Mouse (Mus musculus) ovary, postnatal 36 days (tissue): ENCODE data around the gene Col5a3.
"Not testable (repeated sequence)": the region's sequence is repeated elsewhere in the genome, so short reads cannot be mapped to it uniquely, and the experiment has no call there.

Experiments used
- DNase-seq: peaks from one replicate; pipeline ENCODE4 v3.0.0; 2022; ENCODE audit warnings: low spot score, mixed read lengths

Col5a3 gene

DNA sequence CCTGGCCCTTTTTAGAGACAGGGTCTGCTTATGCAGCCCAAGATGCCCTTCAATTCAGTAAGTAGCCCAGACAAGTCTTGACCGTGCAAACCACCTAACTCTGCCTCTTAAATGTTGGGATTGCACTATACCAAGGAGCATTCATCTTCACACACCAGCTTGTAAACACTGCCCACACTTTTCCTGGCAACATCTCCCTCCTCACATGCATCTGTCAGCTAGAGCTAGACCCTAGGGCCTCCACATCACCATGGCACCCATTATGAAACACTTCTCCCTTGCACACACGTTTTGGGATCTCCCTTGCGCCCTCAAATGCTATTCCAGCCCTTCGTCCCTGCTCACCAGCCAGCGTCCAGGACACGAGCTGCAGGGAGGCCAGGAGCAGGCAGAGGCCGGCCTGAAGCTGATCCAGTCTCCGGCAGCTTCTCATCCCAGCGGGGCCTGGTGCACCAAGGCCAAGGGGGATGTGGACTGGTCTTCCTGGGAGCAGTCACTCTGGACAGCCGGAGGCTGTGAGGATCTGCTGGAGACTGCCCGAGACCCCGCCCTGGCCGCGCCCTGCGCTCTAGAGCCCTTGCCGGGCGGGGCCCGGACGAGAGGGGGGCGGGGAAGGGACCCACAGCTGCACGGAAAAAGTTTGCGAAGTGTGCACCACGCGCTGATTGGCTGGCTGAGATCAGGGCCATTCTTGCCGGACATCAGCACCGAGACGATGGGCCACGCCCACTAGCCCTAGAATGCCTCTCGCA is at the start of gene Col5a3:
Gene Col5a3 (minus strand): TSS at position 547 of the 752 bp plus-strand sequence.
- peak; percentile 56 for DNase-seq

DNA sequence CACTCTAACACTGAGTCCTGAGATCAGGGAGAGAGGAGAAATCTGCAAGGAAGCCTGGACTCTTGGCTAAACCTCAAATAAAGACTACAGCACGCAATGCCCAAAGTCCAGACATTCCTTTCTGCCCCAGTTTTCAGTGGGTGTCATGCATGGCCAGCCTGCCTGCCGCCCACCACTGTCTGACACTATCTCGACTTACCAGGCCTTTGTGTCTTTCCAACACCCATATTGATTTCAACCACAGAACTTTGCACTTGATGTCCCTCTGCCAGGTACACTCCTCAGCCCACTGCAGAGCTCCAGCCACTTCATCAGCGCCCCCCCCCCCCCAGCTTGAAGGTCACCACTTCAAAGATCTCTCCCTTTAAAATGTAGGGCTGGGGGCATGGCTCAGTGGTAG is 47.4 kb upstream of the Col5a3 start:
- DNase-seq: no peak

DNA sequence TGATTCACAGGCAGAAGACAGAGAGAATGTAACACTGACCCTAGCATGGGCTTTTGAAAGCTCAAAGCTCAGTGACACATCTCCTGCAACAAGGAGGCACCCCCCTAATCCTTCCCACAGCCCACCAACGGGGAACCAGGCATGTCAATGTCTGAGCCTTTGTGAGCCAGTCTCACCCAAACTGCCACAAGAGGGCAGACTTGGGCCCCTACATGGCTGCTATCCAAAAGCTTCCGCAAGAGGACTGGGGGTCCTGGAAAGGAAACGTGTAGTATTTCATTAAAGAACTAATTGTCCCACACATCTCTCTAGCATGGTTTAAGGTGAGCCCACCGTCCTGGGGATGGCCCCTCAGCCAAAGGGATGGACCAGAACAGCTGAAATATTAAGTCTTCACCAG is 47.0 kb upstream of the Col5a3 start:
- DNase-seq: no peak

DNA sequence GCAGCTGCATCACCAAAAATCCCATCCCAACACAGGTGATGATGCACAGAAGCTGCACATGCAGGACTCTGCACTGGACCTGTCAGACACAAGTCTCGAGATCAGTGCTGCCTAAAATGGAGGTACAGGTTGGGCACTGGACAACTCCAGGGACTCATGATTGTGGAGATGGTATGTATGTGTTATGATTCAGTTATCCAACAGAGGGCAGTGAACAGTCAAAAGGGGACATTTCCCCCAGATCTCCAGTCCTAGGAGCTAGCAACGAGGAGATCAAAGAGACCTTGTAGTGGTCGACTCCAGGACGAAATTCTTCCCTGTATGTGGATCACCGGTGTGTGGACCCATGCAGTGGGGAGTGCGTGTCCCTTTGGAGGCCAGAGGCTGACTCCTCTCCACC is 45.1 kb upstream of the Col5a3 start:
- no peak for DNase-seq

DNA sequence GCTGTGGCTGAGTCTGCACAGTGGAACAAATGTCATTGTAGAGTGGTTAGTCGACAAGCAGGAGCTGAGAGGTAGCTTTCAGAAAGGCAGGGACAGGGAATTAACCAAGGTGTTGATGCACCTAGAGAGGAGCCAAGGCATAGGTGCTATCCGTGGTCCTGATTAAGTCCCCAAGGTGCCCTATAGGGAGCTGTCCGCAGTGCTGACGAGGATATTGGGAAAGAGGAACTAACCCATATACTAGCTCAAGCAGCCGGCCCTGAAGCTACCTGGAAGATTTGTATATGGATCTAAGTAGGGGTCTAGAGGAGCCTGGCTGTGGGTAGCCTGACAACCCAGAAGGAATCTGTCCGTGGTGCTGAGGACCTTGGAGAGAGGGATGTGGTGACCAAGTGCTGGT is 42.3 kb upstream of the Col5a3 start:
- peak; percentile 39 for DNase-seq

DNA sequence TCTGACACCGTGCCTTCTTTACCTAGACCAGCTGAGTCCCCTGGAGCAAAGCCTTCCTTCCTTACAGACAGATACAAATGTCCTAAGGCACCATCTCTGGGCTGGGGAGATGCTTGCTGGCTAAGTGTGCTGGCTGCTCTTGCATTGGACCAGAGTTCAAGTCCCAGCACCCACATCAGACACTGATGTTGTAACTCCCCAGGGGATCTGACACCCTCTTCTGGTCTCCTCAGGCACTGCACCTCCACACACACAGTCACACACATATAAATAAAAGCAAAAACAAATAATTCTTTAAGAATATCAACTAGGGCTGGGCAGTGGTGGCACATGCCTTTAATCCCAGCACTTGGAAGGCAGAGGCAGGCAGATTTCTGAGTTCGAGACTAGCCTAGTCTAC is 35.3 kb upstream of the Col5a3 start:
- no peak for DNase-seq

DNA sequence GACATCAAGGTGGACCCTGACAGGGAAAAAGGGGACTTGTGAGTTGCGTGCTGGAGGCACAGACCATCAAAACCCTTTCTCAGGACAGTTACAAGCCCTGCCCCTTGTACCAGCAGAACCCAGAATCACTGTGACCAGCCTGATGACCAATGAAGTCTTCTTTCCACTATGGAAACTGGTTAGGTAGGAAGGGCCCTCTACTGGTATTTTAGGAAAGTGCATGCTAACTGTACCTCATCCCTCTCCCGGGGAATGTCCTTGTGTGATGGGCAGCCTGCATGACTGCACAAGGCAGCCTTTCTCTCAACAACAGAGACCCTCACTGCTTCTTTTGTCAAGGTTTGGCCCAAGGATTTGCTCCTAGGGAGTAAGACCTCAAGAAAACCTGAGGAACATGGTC is 27.8 kb upstream of the Col5a3 start:
- no peak for DNase-seq

DNA sequence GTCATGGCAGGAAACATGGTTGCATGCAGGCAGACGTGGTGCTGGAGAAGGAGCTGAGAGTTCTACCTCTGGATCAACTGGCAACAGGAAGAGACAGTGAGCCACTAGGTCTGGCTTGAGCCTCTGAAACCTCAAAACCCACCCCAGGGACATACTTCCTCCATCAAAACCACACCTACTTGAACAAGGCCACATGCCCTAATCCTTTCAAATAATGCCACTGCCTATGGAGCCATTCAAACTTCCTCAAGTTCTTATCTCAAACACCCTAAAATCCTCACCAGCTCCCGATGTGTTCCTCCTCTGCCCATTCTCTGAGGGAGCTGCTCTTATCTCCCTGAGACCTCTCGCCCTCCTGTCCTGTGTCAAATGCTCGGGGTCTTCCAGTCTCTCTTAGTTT is 27.3 kb upstream of the Col5a3 start:
- DNase-seq: no peak

DNA sequence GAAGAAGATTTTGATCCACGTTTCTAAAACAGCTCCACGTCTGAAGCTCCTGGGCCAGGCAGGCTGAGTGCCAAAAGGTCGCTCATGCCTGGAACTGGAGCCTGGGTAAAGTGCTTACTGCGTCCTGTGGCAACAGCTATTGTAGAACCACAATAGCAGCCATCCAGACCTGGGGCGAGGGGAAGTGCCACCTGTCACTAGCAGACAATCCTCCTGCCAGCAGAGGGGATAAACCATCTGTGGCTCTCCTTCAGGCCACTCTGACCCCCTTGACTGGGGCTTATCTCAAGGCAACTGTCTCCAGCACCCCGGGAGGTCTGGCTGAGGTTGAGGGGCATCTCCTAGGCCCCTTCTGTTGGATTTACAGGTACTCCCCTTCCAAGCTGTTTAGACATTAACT is 24.1 kb upstream of the Col5a3 start:
- no peak for DNase-seq

DNA sequence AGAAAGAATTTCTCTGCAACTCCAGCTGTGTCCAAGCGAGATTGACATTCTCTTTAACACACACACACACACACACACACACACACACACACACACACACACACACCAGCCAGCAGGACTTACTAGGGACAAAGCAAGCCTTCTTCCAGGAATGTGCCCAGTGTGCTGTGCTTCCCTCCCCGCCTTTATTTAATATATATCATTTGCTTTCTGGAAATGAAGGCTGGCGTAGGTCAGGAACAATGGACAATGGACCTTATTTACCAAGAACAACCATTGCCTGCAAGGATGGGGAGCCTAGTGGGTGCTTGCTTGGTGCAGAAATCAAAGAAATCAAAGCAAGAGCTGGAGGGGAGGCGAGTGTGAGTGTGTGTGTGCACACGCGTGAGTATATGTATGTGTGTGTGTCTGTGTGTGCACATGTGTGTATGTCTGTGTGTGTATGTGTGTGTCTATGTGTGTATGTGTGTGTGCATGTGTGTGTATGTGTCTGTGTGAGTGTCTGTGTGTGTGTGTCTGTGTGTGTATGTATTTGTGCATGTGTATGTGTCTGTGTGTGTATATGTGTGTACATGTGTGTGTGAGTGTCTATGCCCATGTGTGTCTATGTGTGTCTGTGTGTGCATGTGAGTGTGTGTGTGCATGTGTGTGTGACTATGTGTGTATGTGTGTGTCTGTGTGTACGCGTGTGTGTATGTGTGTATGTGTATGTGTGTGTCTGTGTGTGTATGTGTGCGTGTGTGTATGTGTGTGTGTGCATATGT is 22.5 kb upstream of the Col5a3 start:
- no peak for DNase-seq

DNA sequence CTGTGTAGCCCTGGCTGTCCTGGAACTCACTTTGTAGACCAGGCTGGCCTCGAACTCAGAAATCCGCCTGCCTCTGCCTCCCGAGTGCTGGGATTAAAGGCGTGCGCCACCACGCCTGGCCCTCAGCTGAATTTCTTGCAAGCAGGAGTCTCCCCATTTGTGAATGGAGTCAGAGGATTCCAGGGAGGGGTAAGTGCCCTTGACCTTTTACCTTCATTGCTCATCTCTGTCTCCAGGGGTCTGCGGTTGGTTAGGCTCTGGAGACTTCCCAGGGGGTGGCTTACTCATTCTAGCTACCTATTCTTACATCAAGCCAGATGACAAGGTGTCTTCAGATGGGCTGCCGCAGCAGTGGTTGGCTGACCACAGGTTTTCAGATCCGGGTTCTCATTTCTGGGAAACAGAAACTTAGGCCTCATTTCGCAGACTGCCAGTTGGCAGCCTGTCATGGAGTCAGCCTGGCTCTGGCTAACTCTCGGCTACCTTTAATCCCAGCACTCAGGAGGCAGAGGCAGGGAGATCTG is 20.6 kb upstream of the Col5a3 start:
- DNase-seq: not testable (repeated sequence)

DNA sequence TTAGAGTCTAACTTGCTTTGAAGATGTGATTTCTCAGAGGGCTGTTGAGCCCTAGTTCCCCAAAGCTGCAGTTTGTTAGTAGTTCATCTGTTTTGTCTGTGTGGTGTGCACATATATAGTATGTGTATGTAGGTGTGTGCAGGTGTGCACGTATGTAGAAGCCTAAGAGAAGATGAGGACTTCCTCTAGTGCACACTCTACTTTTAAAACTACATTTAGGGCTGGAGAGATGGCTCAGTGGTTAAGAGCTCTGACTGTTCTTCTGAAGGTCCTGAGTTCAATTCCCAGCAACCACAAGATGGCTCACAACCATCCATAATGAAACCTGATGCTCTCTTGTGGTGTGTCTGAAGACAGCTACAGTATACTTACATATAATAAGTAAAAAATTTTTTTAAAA is 20.0 kb upstream of the Col5a3 start:
- no peak for DNase-seq

DNA sequence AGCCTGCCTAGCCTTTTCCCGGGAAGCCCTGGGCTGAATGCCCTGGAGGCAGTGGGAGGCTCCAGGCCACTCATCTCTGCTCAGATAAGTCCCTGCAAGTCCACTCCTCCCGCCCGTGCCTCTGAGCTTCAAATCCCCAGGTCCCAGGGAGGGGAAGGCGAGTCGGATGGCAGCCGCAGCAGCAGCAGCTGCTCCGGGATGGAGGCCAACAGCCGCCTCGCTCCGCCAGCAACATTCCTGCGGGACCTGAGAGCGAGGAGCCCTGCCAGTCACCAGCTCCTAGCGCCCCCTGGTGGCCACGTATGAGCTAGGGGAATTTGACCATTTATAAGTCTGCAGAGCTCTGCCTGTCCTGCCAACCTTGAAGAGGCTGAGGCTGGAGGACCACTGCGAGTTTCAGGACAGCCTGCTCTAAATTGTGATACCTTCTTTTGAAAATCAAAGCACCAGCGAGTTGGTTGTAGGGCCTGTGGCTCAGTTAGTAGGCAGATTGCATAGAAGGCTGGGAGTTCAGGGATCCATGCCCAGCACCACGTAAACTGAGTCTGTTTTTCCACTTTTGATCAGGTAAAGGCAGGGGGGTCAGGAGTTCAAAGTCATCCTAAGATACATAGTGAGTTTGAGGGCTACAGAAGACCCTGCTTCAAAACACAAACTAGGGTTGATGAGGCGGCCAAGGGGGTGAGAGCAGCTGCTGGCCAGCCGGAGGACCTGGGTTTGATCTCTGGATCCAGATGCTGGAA is 16.2 kb upstream of the Col5a3 start:
- peak; percentile 94 for DNase-seq

DNA sequence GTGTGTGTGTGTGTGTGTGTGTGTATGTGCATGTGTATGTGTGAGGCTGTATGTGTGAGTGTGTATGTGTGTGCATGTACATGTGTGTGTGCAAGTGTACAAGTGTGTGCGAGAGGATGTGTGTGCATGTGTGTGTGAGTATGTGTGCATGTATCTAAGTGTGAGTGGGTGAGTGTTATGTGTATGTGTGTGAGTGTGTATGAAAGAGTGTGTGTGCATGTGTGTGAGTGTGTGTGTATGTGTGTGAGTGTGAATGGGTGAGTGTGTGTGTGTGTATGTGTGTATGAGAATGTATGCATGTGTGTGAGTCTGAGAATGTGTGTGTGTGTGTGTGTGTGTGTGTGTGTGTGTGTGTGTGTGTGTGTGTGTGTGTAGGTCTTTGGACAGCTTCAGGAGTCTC is 13.3 kb upstream of the Col5a3 start:
- no peak for DNase-seq

DNA sequence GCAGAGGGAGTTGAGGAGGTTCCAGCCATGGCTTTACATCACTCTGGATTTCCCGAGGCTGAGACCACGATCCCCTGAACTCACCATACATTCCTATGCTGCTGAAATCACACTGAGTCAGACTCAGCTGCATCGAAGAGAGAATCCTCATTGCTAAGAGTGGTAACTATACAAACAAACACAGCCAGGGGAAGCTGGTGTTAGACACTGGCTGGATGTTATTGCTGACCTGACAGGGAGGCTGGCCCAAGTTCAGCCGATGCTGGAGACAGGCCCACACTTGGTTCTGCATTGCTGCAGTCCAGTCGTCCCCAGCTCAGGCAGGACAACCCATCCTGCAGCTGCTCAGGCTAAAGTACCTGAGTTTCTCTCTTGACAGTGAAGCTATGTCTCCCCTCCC is 10.9 kb upstream of the Col5a3 start:
- DNase-seq: no peak

DNA sequence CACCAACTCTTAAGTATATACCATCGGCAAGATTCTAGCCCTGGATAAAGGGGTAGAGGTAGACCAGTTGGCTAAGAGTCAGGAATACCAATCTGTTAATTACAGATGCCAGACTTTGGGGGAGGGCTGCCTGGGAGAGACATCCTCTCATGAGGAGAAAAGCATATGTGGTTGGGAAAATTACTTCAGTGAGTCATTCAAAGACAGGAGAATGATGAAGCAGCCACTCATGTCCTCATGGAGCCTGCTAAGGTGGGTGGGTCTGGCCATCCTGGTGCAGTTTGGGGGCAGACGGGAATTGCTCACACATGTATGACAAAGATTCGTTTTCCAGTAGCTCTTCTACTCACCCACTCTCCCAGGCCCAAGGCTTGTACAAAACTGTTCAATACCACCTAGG is 8.0 kb upstream of the Col5a3 start:
- DNase-seq: no peak

DNA sequence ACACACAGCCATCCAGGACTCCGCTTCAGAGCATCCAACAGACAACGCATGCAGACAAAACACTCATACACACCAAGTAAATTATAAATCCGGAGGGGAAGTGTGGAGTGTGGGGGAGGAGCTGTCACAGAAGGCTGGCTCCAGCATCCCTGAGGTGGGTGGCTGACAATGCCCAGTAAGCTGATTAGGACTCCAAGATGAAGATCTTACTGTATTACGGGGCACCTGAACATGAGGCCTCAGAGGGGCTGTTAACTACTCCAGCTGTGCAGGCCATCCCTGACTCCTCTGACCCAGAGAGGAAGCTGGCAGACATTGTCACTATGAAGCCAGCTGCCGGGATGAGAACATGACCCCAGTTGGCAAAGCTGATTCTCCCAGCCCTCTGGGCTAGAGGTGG is 5.1 kb upstream of the Col5a3 start:
- DNase-seq: no peak

DNA sequence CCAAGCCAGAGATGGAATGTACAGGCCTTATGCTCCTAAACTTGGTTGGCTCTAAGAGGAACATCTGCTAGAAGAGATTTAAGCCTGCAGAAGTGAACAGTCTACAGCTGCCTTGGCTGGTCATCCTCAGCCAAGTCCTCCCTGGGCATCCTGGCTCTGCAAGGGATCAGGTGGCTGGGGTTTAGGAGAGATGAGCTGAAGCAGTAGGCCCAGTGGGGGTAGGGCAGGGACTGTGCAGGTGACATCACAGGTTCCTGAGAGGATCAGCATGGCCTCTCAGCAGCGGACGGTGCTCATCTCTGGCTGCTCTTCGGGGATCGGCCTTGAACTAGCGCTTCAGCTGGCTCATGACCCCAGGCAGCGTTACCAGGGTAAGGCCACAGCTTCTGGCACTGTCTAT is 3.4 kb upstream of the Col5a3 start, which contains the start of gene Rdh8:
Gene Rdh8 (plus strand): TSS at position 268 of the 400 bp plus-strand sequence.
- no peak for DNase-seq

DNA sequence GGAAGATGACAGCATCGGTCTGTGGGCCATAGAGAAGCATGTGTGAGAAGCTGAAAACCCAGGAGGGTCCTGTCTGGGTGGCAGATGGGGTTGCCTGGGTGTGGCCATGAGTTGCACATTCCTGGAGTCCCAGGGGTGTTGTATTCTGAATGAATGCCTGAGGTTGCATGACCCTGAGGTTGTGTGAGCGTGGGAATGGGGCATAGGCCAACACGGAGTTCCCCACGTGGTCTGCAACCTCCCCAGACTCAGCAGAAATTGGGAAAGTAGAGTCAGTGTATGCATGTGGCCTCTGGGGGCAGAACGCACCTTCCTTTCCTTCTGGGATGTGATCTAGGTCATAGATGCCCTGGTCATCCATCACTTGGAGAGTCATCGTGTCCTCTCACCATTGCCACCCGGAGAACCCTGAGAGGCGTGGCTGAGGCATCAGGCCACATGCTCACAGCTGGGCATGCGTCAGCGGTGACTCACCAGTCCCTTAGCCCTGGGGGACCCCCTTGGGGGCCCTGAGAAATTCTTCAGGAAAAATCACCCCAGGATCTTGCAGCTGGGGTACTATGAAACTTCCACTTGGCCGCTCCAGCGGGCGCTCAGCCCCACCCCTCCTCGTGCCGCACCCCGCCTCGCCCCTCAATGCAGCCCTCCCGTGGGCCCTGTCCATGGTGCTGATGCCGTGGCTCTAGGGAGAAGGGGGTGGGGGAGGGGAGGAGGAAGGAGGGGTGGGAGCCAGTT is 2.2 kb downstream of the Col5a3 start:
- DNase-seq: peak; percentile 45

DNA sequence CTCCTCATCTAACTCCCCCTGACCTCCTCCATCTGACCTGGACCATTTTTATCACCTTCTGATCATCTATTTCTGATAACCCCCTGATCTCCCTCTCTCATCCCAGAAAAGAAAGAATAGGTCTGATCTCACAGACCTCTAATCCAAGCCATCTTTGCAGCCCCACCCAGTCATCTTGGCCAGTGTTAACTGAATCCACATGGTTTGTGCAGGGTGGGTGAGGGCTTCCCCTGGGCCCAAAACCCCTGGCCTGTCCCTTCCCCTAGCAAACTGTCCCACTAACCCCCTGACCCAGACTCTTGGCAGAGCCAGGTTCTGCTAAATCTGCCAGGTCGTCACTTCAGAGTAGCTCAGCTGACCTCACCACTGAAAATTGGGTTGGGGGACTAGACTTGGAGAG is 4.1 kb downstream of the Col5a3 start:
- DNase-seq: no peak

DNA sequence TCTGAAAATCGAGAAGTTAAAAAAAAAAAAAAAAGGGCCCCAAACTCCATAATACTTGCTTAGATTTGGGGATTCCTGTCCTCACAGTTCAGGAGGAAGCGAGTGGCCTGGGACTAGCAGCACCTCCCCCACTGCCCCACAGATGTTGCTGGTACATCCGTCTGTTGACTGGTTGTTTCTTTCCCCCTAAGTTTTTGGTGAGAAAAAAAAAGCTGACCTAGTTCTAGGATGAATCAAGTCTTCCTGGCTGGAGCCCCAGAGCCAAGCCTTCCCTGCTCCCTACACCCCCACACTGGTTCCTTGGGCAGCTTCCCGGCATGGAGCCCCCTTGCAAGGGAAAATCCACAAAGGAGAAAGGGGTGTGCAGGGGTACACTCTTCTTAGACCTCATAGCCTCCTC is 4.6 kb downstream of the Col5a3 start:
- DNase-seq: no peak

DNA sequence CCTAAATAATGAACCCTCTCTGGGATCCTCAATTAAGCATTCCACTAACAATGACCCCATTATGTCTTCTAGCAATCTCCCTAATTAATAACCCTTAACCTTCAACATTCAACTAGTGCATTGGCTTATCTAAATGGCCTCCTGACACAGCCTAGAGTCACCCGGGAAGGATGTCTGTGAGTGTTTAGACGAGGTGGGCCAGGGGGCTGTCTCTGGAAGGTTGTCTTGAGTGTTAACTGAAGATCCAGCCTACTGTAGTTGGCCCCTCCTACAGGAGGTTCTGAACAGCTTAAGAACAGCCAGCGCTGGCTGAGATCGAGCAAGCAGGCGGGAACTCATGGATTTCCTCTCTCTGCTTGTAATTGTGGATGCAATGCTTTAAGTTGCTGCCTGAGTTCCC is 9.2 kb downstream of the Col5a3 start:
- no peak for DNase-seq
